Mouse (Mus musculus) colon, adult 2 months (tissue): Measurements from ENCODE around the gene Hpcal4. TPM values are rescaled to one million over a fixed set of nuclear protein-coding genes. Genes with fewer than 3 reads are reported as not detected.

ENCODE experiments used
- polyA plus RNA-seq: library from polyadenylated mRNA; depleted of rRNA; stranded (reverse); fragments of >200 nt; gene quantifications from 2 replicates; pipeline ENCODE4 v1.2.3, GENCODE M21; 2012; rRNA removed

The Hpcal4 gene
- polyA plus RNA-seq: 1.3 and 1.4 TPM in 2 replicates

DNA sequence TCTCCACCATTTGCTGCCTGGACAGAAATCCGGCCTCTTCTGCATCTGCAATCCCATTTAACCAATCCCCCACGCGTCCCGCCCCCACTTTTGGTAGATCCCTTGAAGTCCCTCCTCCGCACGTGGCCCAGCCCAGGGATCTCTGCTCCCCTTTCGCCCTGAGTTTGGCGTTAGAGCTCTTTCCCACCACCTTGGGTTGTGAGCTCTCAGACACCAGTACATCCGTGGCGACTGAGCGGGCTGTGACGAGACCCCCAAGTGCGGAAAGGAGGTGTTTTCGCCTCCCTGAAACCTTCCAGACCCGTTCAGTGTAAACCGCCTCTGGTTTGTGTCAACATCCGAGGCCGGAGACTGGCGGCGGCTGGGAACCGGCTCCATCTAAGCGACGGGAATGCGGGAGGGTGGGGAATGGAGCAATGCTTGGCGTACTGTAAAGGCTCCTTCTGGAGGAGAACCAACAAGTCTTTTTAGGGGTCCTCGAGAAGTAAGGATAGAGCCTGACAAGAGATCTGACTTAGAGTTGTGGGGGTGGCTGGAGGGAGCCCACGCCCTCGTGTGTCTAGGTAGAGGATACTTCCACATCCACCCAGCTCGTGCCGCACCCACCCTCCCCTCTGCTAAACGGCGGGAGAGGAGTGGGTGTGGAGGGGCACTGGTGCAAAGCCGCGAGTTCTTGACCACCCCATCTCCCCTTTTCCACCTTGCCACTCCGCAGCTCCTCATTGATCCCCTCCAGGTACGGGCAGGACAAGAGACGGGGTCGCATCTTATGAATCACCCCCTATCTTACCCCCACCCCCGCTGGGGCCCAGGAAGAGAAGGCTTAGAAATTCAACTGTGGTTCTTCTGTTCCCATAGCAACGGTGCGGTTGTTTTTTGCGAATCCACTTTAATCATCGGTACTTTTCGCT is at the start of gene Hpcal4:
TSS of gene Hpcal4 (plus strand) at position 900 of the 911 bp plus-strand sequence.

DNA sequence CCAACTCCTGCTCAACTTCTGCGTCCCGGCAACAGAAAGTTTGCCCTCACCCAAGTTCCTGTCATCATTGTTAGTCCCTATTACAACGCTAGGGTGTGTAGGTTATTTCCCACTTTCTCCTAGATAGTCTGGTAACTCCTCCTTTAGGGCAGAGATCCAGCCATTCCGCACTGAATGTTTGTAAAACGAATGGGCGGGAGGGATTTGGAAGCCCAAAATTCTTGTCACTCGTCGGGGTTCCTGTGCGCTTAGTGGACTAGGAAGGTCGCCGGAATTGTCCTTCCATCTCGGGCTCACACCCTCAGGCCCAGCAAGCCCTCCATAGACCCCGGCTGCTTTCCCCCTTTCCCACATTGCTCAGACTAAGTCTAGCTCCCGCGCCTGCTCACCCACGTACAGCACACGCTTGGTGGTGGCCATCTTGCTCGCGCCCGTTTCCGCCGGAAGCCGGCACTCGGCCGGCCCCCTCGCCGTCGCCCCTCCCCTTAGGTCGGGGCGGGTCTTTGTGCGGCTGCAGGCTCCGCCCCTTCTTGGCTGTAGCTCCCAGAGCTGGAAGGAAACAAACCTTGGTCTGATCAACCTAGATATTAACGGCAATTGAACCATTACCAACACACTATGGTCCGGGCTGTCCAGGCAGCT is 43.4 kb upstream of the Hpcal4 start, which contains the start of gene Ppie:
TSS of gene Ppie (minus strand) at position 439 of the 642 bp plus-strand sequence.

DNA sequence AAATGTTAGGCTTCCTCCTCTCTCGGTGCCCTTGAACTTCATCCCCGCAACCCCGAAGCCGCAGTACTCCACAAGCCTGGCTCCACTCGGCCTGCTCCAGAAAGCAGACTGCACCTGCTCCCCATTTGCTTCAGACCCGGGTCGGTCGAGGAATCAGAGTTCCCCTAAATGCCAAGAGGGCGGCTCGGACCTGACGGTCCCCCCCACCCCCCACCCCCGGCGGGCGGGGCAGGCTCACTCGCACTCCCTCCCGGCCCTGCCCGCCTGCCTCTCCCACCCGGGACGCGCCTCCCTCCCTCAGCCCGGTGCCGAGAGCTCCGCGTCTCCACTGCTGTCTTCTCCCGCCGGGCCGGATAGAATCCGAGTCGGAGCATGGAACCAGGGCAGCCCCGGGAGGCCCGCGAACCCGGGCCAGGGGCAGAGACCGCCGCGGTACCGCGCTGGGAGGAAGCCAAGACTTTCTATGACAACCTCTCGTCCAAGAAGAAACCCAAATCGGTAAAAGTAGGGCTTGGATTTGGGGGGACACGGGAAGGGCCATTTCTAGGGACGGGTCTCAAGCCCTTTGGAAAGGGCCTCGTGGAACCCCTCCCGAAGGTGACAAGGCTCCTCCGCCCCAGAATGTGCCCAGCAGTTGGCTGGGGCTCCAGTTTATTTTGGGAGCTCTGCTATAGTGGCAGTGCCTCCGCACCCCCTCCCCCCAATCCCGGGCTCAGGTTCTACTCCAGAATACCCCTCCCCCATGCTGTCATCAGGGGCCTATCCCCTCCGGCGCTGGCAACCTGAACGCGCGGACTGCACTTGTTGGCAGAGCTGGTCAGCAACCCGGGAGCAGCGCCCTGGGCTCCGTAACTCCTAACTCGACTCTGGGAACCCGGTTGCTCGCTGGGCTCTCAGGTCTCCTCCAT is 18.4 kb downstream of the Hpcal4 start, which contains the start of gene Nt5c1a:
TSS of gene Nt5c1a (plus strand) at position 319 of the 908 bp plus-strand sequence.

DNA sequence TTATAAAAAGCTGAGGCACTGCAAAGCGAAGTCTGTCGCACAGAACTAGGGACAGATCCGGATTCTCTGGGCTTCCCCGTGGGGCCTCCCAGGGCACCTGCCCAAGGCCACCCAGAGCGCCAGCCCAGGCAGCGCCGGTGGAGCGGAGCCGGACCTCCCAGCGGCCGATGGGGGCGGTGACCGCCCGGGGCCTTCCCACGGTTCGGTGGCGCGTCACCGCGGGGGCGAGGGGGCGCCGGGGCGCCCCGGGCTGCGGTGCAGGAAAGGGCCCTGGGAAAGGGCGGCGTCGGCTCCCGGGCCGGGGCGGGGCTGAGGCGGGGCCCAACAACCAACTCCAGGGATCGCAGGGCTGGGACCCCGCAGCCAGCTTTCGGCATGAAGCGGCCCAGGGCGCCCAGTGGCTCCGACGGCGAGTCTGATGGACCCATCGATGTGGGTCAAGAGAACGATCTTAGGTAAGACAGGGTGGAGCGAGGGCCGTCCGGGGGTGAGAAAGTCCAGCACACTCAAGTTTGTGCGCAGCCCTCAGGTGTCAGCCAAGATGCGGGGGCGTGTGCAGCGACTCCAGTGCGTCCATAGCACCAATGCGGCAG is 50.6 kb downstream of the Hpcal4 start, which contains the start of gene Heyl:
TSS of gene Heyl (plus strand) at position 65 of the 593 bp plus-strand sequence.

Other genes starting within 250 kb of the Hpcal4 start
- gene Mfsd2a, start 222.0 kb upstream of the Hpcal4 start, polyA plus RNA-seq: 3.5 and 4.2 TPM in 2 replicates
- gene Mycl, start 187.6 kb upstream of the Hpcal4 start, polyA plus RNA-seq: 8.3 and 9.4 TPM in 2 replicates
- 3.2 and 3.9 TPM in 2 replicates for gene Trit1, start 166.6 kb upstream of the Hpcal4 start, polyA plus RNA-seq
- gene Bmp8b, start 78.1 kb upstream of the Hpcal4 start, polyA plus RNA-seq: 3.5 and 5.2 TPM in 2 replicates
- 0.32 and 0.36 TPM in 2 replicates for gene Oxct2b, start 67.0 kb upstream of the Hpcal4 start, polyA plus RNA-seq
- 10.4 and 11.8 TPM in 2 replicates for gene Ppie, start 43.3 kb upstream of the Hpcal4 start, polyA plus RNA-seq
- 2.4 and 4.6 TPM in 2 replicates for gene Nt5c1a, start 18.3 kb downstream of the Hpcal4 start, polyA plus RNA-seq
- gene Heyl, start 50.3 kb downstream of the Hpcal4 start, polyA plus RNA-seq: 1.9 and 2.0 TPM in 2 replicates
- 178 and 192 TPM in 2 replicates for gene Pabpc4, start 79.1 kb downstream of the Hpcal4 start, polyA plus RNA-seq
- 0.69 and 0.74 TPM in 2 replicates for gene Oxct2a, start 140.4 kb downstream of the Hpcal4 start, polyA plus RNA-seq
- gene Bmp8a, start 160.0 kb downstream of the Hpcal4 start, polyA plus RNA-seq: 15.2 and 19.2 TPM in 2 replicates